Mouse (Mus musculus) spleen, adult 12 weeks (tissue): ENCODE data around the gene Ugt1a6a.
"Not testable (repeated sequence)": the region's sequence is repeated elsewhere in the genome, so short reads cannot be mapped to it uniquely, and the experiment has no call there.

ENCODE experiments used
- DNase-seq: peaks from one replicate; pipeline ENCODE4 v3.0.0; 2022; ENCODE audit warnings: low spot score

The Ugt1a6a gene

GRCm38 (mm10) chr1:88212341-88213045, 77.9 kb downstream of the Ugt1a6a start:
- DNase-seq, result no peak

DNA sequence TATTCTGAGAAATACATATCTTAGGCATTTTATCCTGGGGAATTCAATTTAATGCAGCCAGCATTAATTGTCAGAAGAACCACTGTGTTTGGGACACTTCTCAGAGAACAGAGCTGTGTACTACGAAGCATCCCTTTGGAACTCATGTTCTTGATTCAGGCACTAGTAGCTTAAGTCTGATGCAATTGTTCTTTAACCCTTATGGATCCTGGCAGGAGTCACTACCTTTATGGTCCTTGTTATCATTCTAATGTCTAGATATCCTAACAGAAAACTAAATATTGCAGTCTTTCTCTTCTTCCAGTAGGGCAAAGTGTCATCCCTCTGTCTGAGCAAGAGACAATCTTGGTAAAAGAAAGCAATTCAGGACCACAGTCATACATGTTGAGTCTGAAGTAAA, 78.5 kb downstream of the Ugt1a6a start:
- no peak for DNase-seq

- DNase-seq, result no peak
Observed at GRCm38 (mm10) chr1:88213766-88214461, 79.3 kb downstream of the Ugt1a6a start.

DNA sequence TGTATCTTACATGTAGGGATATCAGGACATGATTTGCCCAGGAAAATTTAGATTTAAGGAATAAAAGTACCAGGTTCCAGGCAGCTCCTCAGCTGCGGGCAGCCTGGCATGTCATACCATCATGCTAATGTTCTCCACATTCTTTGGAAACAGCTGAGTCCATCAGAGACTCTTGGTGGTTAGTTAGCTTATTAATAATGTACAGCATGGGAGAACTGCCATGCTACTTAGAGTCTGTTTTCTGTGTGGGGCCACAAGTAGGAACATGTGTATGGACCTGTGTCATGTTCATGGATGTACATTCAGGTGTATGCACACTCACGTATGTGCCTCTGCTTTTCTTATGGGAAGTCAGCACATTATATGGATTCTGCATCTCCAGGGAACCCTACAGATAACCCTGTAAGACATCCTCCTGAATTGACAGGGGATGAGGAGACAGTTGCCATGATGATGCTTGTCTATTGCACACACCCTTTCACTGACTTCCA, 79.9 kb downstream of the Ugt1a6a start:
- no peak for DNase-seq

- no peak for DNase-seq
Observed at GRCm38 (mm10) chr1:88215466-88216380, 81.1 kb downstream of the Ugt1a6a start.

DNA sequence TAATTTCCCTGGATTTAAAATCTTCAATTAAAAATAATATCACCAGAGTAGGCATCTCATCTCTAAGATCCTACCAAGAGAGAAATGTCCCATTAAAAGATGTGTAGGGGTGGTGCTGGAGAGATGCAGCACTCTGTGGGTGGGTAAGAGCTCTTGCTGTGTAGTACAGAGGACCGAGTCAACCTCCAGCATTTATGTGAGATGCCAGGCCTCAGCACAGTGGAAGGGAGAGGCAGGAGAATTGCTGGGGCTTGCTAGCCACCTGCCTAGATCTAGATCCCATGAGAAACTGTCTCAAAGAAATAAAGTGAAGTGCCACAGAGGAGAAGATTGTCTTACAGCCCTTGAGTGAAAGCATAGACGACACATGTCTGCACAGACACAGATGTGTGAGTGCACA, 81.9 kb downstream of the Ugt1a6a start:
- no peak for DNase-seq

- DNase-seq, result no peak
Observed at GRCm38 (mm10) chr1:88217144-88217543, 82.5 kb downstream of the Ugt1a6a start.

DNA sequence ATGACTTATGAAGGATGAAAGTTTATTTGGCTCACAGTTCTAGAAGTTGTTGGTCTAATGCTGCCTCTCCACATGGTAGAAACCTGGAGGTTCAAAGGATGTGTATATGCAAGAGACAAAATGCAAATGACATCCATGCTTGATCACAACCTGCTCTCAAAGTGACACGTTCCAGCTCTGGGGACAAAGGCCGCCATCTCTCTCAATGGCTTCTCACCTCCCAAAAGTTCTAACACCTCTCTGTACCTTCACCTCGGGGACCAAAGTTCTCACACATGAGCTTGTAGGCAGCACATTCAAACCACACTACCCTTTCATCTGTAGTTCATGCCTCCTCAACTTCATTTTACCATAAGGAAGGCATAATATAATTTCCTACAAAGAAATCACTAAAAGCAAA, 83.0 kb downstream of the Ugt1a6a start:
- DNase-seq, result no peak

GRCm38 (mm10) chr1:88218051-88218450, 83.4 kb downstream of the Ugt1a6a start:
- no peak for DNase-seq

- no peak for DNase-seq
Observed at GRCm38 (mm10) chr1:88218591-88218990, 84.0 kb downstream of the Ugt1a6a start.

DNA sequence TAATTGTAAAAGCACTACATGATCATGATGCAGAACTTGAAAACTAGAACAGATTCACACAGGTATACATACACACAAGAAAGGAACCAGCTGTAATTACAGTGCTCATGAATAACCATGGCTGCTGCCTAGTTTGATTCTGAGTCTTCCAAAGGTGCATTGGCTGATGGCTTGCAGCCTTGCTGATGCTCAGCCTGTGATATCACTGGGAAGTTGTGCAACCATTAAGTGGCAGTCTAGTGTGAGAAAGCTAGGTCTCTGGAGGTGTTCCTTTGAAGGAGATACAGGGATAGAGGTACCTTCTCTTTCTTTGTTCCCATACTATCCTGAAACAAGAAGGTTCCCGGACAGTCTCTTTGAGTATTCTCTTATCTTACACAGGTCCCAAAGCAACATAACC, 84.4 kb downstream of the Ugt1a6a start:
- DNase-seq, result no peak

- DNase-seq, result no peak
Observed at GRCm38 (mm10) chr1:88220336-88220735, 85.7 kb downstream of the Ugt1a6a start.

- DNase-seq, result no peak
Observed at GRCm38 (mm10) chr1:88222216-88222615, 87.6 kb downstream of the Ugt1a6a start.

GRCm38 (mm10) chr1:88223011-88223515, 88.5 kb downstream of the Ugt1a6a start:
- DNase-seq, result not testable (repeated sequence)

DNA sequence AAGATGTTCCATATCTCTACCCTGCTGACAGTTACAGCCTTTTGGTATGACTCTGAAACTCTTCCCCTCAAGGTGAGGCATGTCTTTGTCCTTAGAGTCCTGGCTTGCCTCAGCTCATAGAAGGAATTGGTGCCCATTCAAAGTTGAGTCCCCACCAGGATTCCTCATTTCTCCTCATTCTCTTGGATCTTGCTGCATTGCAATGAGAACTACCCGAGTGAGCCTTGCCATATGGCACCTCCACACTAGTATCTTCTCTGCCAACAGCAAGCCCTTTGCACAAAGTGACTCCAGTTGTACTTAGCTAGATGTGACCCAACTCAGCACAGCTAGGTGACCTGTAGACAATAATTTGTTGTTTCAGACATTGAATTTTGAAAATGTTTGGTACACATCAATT, 89.0 kb downstream of the Ugt1a6a start:
- DNase-seq, result no peak

GRCm38 (mm10) chr1:88224029-88224776, 89.6 kb downstream of the Ugt1a6a start:
- DNase-seq, result no peak

GRCm38 (mm10) chr1:88225301-88225700, 90.7 kb downstream of the Ugt1a6a start:
- not testable (repeated sequence) for DNase-seq

DNA sequence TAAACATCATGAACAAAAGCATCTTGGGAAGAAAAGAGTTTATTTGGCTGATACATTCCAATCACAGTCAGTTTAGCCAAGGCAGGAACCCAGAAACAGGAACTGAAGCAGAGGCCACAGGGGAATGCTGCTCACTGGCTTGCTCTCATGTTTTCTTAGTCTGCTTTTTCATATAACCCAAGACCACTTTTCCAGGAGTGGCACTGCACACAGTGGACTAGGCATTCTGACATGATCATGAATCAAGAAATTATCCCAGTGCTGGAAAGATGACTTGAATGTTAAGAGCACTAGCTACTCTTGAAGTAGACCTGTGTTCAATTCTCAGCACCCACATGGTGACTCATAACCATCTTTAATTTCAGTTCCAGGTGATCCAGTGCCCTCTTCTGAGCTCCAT, 91.1 kb downstream of the Ugt1a6a start:
- DNase-seq, result no peak

DNA sequence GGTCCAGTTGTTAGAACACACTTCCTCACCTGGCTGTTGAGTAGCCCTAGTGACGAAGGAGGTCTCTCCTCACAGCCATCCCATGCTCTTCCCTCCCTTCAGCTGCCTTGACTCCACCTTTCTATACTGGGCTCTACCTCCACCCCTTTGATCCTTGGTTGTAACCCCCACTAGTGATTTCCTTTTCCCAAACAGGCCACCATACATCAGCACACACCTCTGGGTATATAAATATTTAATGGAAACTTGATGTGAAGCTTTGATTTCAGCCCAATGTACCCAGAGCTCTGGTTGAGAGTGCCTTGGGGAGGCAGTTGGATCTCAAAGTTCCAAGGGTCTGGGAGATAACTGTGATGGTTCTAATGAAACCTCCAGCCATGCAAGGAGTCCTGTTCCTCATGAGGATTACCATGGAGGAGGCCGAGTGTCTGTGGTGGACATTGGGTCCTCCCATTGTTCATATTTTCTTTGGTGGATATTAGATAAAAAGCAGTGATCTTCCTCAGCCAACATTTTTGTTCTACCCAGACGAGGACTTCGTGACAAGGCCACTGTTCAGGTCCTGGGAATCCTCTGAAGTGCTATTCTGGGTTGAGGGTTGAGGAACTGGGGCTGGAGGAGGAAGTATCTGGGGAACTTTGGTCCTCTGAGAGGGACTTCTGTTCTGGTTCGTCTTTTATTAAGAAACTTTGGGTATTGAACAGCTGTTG, 92.2 kb downstream of the Ugt1a6a start, which contains the start of gene Mroh2a:
TSS of gene Mroh2a (plus strand) at position 317 of the 710 bp plus-strand sequence.
- no peak for DNase-seq

- DNase-seq, result no peak
Observed at GRCm38 (mm10) chr1:88227482-88227881, 92.9 kb downstream of the Ugt1a6a start.

DNA sequence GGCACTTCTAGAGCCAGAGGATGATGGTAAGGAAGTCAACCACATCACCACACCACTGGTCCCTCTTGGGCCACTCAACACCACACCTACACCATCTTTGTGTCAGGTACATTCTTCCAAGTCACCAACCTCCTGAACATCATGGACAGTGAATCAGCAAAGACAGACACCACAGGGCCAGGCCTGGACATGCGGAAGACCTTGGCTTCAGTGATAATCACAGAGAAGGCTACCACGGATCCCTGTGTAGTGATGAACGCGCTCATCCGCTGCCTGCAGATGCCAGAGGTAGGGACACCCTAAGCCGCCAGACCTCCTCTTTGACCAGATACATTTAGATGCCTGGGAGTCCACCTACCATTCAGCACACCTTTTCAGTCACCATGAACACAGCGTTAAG, 93.5 kb downstream of the Ugt1a6a start:
- no peak for DNase-seq
